Mouse (Mus musculus): ENCODE data around the gene Zfc3h1. TPM values are rescaled to one million over a fixed set of nuclear protein-coding genes. Genes with fewer than 3 reads are reported as not detected.

The Zfc3h1 gene
- total RNA-seq, 2 experiments from 2014 or later = 40.0 to 46.7 TPM

DNA sequence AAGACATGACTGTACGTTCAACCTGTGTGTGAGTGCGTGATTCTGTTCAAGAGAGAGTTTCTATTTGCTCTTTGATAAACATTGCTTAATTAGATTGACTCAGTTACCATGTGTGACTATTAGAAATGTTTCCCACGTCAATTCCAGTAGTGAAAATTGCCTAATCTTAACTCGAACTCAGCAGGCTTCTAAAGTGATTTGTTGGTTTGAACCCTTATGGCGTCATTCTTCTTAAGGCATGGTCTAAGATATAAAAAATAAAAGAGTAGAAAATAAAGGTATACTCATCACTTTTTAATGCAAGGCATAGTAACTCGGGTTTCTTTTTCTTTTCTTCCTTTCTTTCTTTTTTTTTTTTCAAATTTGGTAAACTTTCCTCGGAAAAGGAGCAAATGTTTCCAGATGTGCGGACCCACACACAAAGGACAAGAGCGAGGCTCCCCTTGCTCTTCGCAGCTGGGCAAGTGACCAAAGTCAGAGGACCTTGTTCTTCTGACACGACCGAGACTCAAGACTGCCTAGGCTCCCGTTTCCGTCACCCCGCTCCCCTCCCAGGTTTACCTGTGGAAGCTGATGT lies 1.0 kb upstream of the Zfc3h1 start:
- DNase-seq (ENCODE audit: low spot score in 2 of 2) = no peak

GRCm38 (mm10) chr10:115385018-115386002 lies 551 bp downstream of the Zfc3h1 start:
- peak; percentile 37 to 51 for DNase-seq (ENCODE audit: low spot score in 2 of 2)

- DNase-seq (ENCODE audit: low spot score in 2 of 2) = no peak
Measured at GRCm38 (mm10) chr10:115387891-115388290, 3.1 kb downstream of the Zfc3h1 start.

DNA sequence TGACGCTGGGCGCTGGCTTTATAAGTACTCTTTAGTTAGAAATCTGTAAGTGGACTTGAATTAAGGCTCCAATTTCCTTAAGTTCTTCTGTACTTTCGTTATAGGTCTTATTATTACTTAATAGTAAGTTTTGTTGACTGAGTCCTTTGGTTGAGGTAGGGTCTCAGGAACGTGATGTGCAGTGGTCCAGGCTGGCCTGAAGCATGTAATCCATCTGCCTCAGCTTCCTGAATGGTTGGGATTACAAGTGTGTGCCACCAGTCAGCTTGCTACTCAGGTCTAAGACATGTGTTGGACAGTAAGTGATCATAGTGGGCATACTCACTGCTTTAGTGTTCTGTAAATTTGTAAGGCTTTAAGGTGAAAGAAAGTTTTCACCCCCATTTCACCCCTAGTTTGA lies 6.3 kb downstream of the Zfc3h1 start:
- DNase-seq (ENCODE audit: low spot score in 2 of 2) = no peak

DNA sequence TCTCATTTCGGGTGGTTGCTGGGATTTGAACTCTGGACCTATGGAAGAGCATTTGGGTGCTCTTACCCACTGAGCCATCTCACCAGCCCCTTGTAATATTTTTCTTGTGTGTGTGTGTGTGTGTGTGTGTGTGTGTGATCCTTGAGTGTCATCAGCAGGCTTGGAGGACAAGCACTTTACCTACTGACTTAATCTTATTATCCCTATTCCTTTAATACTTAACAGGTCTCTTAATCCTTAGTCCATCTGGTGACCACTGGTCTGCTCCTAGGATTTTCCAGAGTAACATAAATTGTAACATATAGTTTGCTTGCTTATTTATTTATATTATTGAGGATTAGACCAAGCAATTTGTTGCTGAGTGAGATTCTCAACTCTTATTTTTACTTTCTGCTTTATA lies 7.1 kb downstream of the Zfc3h1 start:
- no peak for DNase-seq (ENCODE audit: low spot score in 2 of 2)

DNA sequence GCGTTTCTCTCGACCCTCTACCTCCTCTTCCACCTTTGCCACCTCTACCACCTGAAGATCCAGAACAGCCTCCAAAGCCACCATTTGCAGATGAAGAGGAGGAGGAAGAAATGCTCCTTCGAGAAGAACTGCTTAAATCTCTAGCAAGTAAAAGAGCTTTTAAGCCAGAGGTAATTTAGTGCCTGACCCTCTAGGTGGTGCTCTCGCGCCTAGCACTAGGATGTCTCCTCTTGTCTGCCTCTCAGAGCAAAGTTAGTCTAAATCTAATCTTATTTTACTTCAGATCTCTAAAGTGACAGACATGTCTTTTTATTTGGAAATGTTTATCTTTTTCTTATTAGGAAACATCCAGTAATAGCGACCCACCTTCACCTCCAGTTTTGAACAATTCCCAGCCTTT lies 21.6 kb downstream of the Zfc3h1 start:
- peak; percentile 25 to 63 for DNase-seq (ENCODE audit: low spot score in 2 of 2)

GRCm38 (mm10) chr10:115413496-115413895 lies 28.7 kb downstream of the Zfc3h1 start:
- no peak for DNase-seq (ENCODE audit: low spot score in 2 of 2)

GRCm38 (mm10) chr10:115414056-115414455 lies 29.3 kb downstream of the Zfc3h1 start:
- DNase-seq (ENCODE audit: low spot score in 2 of 2) = no peak

GRCm38 (mm10) chr10:115421976-115422375 lies 37.2 kb downstream of the Zfc3h1 start:
- DNase-seq (ENCODE audit: low spot score in 2 of 2) = no peak

DNA sequence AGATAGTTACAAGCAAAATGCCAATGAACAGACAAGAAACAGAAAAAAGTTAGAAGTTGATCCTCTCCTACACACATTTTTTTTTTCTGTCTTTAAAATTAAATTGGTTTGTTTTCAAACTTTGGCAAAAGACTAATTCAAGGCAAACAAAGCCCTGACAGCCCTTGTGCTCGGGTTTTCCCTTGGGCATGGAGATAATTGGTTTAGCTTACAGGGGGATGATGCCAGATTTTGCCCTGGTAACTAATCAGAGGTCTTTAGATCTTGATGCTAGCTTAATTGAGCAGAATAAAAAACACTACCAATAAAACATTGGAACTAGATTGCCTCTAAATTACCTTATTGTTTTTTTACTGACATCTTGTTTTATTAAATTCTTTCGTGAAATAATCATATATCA lies 40.6 kb downstream of the Zfc3h1 start:
- no peak for DNase-seq (ENCODE audit: low spot score in 2 of 2)

- no peak for DNase-seq (ENCODE audit: low spot score in 2 of 2)
Measured at GRCm38 (mm10) chr10:115437286-115437685, 52.5 kb downstream of the Zfc3h1 start.

- no peak for DNase-seq (ENCODE audit: low spot score in 2 of 2)
Measured at GRCm38 (mm10) chr10:115448614-115449013, 63.9 kb downstream of the Zfc3h1 start.

DNA sequence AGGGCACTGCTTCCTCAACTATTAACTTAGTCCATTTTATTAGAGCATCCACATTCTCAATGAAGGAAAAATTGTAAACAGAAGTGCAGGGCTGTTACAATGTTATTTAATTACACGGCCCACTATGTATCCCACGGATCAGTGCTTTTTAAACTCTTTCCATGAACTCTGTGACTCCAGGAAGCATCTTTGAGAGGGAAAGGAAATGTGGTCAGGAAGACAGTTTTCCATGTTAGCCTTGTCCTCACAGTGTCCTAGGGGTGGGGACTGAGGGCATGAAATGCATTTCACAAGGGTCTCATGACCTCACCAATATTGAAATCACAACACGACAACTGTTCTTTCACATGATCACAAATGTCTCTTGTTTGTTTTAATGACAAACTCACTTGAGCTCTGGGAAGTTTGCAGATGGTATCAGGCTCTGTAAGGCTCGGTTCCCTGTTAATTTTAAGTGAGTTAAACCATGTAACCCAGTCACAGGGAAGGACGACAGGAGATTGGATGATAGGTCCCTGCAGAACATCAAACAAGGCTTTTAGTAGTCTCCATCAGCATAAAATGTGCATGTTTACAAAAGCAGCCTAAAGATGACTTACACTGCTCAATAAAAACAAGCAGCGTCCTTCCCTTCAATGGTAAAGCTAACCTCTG lies 72.7 kb downstream of the Zfc3h1 start:
- no peak for DNase-seq (ENCODE audit: low spot score in 2 of 2)

GRCm38 (mm10) chr10:115462646-115463045 lies 77.9 kb downstream of the Zfc3h1 start:
- no peak for DNase-seq (ENCODE audit: low spot score in 2 of 2)

DNA sequence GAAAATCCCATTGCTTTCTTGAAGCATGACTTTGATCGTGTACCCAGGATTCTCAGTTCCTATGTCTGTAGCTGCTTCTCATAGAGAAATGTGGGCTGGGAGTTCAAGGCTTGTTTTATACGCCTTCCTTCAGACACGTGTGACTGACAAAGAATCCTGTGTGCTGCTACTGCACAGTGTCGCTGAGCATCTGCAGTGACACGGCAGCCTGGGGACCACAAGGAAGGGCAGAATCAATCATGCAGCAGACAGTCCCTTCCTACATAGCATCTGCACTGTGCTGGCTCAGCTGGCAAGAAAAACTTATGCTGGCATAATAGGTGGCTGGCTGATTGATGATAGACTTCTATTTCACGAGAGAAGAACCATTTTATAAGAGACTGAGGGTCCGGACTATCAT lies 80.3 kb downstream of the Zfc3h1 start:
- DNase-seq (ENCODE audit: low spot score in 2 of 2) = no peak

DNA sequence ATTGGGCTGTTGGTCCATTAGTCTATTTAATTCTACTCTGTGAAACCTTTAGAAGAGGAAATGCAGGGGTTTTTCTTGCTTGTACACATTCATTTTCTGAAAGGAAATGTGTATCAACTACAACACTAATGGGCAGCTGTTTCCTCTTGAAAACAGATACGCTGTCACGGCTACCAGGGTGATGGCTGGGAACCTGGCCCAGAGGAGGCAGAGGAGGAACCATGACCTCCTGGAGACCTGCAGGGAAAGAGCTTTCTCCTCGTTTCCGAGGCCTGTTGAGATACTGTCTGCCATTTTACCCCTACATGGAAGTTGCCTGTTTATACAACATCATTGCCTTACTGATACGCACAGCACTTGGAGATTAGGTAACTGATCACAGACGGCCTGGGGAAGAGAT lies 81.0 kb downstream of the Zfc3h1 start:
- DNase-seq (ENCODE audit: low spot score in 2 of 2) = no peak

DNA sequence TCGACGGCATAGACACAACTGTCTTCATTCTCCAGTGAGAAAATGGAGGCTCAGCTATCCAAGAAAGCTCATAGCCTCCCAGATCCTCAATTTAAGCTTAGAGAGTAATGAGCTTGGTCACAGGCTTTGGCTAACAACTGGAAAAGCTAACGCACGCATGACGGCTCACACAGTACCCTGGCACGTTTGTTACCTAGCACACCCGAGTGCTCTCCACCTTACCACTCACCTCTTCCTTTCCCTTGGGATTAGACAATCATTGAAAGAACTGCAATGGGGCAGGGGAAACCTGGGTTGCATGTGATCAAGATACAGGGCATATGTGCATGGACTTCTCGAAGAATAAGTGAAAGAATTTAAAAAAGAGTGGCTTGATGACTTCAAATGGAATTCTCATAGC lies 83.2 kb downstream of the Zfc3h1 start:
- DNase-seq (ENCODE audit: low spot score in 2 of 2) = no peak

DNA sequence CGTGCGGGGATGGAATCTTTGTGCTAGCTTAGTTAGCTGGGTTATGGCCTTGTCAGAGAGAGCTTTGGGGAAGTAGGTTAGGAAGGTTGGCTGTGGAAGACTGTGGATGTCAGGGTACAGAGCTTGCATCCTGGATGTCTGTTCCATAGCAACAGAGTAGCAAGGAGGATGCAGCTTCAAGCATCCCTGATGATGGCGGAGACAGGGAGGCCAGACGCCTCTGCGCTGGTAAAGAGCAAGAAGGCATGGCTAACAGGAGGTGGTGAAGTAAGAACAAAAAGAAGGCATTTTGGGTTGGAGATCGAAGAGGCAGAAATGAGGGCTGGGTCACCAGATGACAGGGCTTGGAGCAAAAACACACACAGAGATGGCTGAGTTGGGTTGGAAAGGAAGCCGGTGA lies 83.9 kb downstream of the Zfc3h1 start:
- DNase-seq (ENCODE audit: low spot score in 2 of 2) = no peak

GRCm38 (mm10) chr10:115469040-115469439 lies 84.3 kb downstream of the Zfc3h1 start:
- no peak for DNase-seq (ENCODE audit: low spot score in 2 of 2)

GRCm38 (mm10) chr10:115470621-115471334 lies 86.0 kb downstream of the Zfc3h1 start:
- peak in 1 of 2 experiments; percentile 13 for DNase-seq (ENCODE audit: low spot score in 2 of 2)

DNA sequence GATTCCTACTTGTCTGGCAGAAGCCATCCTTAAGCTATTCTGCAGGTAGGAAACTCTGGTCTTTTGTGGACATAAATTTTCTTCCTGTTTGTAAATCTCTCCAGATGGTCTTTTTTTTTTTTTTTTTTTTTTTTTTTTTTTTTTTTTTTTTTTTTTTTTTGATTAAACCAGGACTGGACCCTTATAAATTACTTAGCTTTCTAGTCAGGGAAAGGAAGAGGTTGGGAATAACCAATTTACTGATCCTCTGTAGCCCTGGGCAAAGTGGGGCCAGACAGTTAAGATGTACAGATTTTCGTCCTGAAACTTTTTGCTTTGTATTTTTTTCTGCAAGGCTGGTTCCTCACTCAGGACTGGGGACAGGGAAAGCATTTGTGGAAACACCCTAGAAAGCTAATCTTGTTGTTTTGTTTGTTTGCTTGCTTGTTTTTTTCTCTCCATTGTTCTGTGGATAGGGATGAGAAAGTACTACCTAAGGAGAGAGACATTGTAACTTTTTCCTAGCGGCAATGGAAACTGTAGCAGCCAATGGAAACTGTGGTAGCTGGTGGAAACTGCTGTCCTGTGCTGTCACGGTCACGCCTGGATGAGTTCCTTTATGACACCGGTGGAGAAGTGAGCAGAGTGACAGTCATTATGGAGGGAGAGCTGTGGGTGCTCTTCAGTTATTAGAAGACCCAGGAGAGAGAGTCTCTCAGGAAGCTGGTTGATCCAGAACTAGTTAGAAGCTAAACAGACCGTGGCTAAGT lies 88.6 kb downstream of the Zfc3h1 start:
- no peak for DNase-seq (ENCODE audit: low spot score in 2 of 2)
